Mouse (Mus musculus): ENCODE results near the gene Nup54. TPM values are rescaled to one million over a fixed set of nuclear protein-coding genes. Genes with fewer than 3 reads are reported as not detected.

Gene Nup54
- total RNA-seq, 2 experiments from 2014 or later = 30.2 to 33.8 TPM

DNA sequence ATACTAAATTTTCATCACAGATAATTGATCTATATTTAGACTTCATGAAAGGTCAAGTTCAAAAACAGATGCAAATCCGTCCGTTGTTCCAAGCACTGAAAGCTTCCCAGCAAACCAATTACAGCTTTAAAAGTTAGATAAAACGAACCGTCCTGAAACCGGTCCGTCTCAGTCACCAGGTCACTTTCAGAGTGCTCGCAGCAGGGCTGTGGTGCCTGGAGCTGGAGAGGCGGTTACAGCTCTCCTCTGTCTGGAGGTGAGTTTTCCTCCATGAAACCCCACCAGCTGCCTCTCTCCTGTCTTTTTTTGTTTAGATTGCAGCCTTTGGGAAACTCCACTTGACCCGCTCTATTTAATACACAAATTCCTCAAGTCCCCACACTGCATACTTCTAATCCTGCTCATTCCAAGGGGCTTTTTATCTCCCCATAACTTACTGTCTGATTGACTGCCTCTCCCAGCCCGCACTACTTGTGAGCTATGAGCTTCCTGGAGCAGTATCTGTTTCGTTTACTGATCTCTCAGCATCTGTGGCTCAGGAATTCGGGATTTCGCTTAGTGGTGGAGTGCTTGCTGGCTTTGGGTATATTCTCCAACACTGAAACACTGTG lies 58.1 kb downstream of the Nup54 start:
- DNase-seq (ENCODE audit: low spot score in 2 of 2) = no peak

GRCm38 (mm10) chr5:92375368-92375767 lies 59.7 kb downstream of the Nup54 start:
- no peak for DNase-seq (ENCODE audit: low spot score in 2 of 2)

- no peak for DNase-seq (ENCODE audit: low spot score in 2 of 2)
Observed at GRCm38 (mm10) chr5:92374721-92375142, 60.3 kb downstream of the Nup54 start.

GRCm38 (mm10) chr5:92372605-92373004 lies 62.4 kb downstream of the Nup54 start:
- DNase-seq (ENCODE audit: low spot score in 2 of 2) = no peak

DNA sequence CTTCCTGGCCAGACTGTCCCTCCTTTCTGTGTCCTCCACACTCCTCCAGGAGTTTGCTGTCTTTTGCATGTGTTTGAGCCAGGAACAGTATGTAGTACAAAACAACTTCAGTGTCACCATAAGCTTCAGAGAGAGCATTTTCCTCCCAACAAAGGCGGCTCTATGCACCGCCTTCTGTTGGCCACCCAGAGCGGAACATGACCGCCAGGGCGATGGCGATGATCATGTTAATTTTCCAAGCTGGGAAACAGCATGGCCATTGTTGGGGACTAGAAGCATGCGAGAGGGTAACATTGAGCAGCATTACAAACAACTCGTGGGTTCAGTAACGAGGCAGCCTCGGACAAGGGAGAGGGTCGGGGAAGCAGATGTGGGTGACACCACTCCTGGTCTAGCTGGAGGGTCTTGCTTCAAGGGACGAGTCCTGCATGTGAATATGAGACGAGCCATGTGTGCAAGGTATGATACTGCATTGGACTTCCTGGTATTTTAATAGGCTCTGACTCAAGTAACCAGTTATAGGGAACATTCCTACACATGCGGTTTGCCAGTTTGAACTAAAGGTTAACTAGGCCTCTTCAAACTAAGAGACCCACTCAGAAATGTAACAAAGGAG lies 63.5 kb downstream of the Nup54 start:
- DNase-seq (ENCODE audit: low spot score in 2 of 2) = no peak

- DNase-seq (ENCODE audit: low spot score in 2 of 2) = no peak
Observed at GRCm38 (mm10) chr5:92370891-92371290, 64.1 kb downstream of the Nup54 start.

DNA sequence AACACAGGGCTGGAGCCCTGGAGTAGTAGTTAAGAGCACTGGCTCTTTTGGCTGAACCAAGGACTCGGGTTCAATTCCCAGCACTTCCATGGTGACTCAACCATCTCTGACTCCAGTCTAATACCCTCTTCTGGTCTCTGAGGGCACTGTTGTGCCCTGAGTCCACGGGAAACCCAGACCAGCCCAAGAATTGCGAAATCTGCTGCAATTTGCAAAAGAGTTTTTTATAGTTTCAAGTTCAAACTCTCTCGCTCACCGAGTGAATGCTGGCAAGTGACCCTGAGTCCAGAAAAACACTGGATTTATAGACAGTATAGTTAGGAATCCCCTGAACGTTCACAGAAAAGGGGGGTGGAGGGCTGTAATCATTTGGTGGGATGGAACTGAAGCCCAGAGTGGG lies 64.6 kb downstream of the Nup54 start:
- no peak for DNase-seq (ENCODE audit: low spot score in 2 of 2)

DNA sequence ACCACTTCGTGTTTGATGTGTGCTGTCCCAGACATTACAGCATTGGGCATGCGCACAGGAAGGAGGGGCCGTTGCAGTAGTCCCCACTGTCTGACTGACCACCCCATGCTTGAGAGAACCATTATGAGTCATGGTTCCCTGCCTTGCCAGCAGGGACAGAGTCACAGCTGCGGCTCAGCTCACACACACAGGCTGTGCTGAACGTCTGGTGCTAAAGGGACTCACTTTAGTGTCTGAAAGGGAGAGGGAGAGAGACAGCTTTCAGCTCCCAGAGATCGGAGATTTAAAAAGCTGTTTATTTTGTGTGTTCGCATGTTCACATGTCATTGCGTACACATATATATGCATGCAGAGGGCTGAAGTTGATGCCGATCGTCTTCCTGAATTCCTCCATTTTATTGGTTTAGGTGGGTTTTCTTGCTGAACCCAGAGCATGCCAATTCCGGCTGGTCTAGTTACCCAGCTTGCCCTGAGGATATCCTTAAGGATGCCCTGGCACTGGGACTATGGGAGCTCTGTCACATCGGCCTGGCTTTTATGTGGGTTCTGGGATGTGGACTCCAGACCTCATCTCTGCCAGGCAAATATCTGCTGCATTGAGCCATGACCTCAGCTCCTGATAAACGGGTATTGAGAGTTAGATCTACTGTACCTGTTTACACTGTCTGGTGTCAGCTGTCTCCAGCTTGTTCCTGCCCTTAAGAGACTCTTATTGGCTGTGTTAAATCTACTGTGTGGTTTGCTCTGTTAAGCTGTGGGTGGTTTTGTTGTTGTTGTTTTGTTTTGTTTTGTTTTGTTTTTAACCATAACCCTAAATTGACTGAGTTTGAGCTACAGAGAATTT lies 65.6 kb downstream of the Nup54 start:
- DNase-seq (ENCODE audit: low spot score in 2 of 2) = peak; percentile 54

DNA sequence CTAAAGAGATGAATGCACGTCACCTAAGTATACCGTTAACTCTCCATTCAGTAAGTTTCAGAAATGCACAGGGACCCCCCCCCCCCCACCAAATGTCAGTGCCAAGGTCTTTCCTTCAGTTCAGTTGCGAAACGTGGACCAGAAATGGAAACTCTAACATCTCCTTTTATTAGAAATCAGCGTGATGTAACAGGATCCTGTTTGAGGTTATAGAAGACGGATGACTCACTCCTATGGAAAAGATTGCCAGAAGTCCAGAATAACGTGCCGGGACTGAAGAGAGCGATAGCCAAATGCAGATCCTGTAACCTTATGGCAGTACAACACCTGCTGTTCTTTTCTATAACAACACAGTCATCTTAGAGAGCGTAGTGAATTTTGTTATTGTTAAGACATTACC lies 66.6 kb downstream of the Nup54 start:
- no peak for DNase-seq (ENCODE audit: low spot score in 2 of 2)

GRCm38 (mm10) chr5:92366565-92366964 lies 68.5 kb downstream of the Nup54 start:
- DNase-seq (ENCODE audit: low spot score in 2 of 2) = no peak

Small RNA genes lying within 50 kb of the gene (microRNA-seq; reads per million reads assigned to microRNA genes)
- 0 reads per million in 2 experiments for gene Mir6415

Other genes starting within 250 kb of the Nup54 start
- not detected for gene U90926, start 219.8 kb downstream of the Nup54 start, total RNA-seq (2021)
- gene Ppef2, start 178.9 kb downstream of the Nup54 start, total RNA-seq (2021) = under 1 TPM; 0.39 to 0.55 TPM
- 10 to 100 TPM; 35.4 to 36.8 TPM for gene Naaa, start 157.0 kb downstream of the Nup54 start, total RNA-seq (2021)
- gene Sdad1, start 124.7 kb downstream of the Nup54 start, total RNA-seq (2021) = 10 to 100 TPM; 21.9 to 22.8 TPM
- gene Cxcl9, start 107.1 kb downstream of the Nup54 start, total RNA-seq (2021) = not detected
- 1 to 10 TPM; 5.5 to 8.7 TPM for gene Art3, start 103.4 kb downstream of the Nup54 start, total RNA-seq (2021)
- not detected for gene Cxcl10, start 86.3 kb downstream of the Nup54 start, total RNA-seq (2021)
- 10 to 100 TPM; 88.0 to 93.8 TPM for gene Scarb2, start 71.6 kb upstream of the Nup54 start, total RNA-seq (2021)
- 1 to 10 TPM in 1 of 2 experiments, not detected in 1; 1.8 TPM for gene Fam47e, start 119.8 kb upstream of the Nup54 start, total RNA-seq (2021)
- 1 to 10 TPM in 1 of 2 experiments, under 1 TPM in 1; 0.88 to 1.4 TPM for gene Stbd1, start 167.8 kb upstream of the Nup54 start, total RNA-seq (2021)
- gene Ccdc158, start 240.1 kb upstream of the Nup54 start, total RNA-seq (2021) = under 1 TPM; 0.33 to 0.88 TPM
- gene Shroom3, start 248.2 kb upstream of the Nup54 start, total RNA-seq (2021) = 1 to 10 TPM; 2.8 to 3.0 TPM

Data from layer of hippocampus, postnatal 14 days (tissue).